Mouse (Mus musculus): ENCODE measurements at regions not wholly inside any gene's neighbourhood (a gene's known extent, or its start where the extent isn't known, plus 50 kb on each side); places are given as distances from the start of the nearest gene placed in this dataset.

GRCm38 (mm10) chr5:126755107-126755506, 486.5 kb upstream of the Tmem132c start:
- no peak overlapping the region for H3K4me3 ChIP-seq (replicated peaks; ENCODE audit: low read depth, low read length)
- ATAC-seq (replicated peaks; ENCODE audit: low FRiP score, low read depth) (no peak), DNase-seq (ENCODE audit: low spot score) (no peak)
- no peaks in the 10 kb centered on the region for H3K27me3 ChIP-seq (ENCODE audit: insufficient read depth, low read length)
- H3K9ac ChIP-seq (ENCODE audit: low read depth, low read length) = no peak overlapping the region
- H3K36me3 ChIP-seq (ENCODE audit: insufficient read depth, low read length) = no peaks in the 10 kb centered on the region
- H3K4me2 ChIP-seq (ENCODE audit: low read length) = no peak overlapping the region
- no peaks in the 10 kb centered on the region for H3K4me1 ChIP-seq (replicated peaks; ENCODE audit: insufficient read depth, low read length)
- 19% methylated on average over 1 of the region's 1 CpGs for WGBS
- no peak for TF ChIP-seq CTCF (IDR thresholded peaks at IDR 0.05; ENCODE audit: low read depth)
- no peak overlapping the region for H3K27ac ChIP-seq
- H3K9me3 ChIP-seq (replicated peaks; ENCODE audit: low read length) = no peaks in the 10 kb centered on the region

- no peak for TF ChIP-seq CTCF (IDR thresholded peaks at IDR 0.05; ENCODE audit: low read depth)
- Histone ChIP-seq H3K9ac (ENCODE audit: low read depth, low read length) (no peak overlapping the region), H3K4me1 (replicated peaks; ENCODE audit: insufficient read depth, low read length) (no peaks in the 10 kb centered on the region), H3K27ac (no peak overlapping the region), H3K4me3 (replicated peaks; ENCODE audit: low read depth, low read length) (no peak overlapping the region), H3K9me3 (replicated peaks; ENCODE audit: low read length) (no peaks in the 10 kb centered on the region), H3K36me3 (ENCODE audit: insufficient read depth, low read length) (no peaks in the 10 kb centered on the region), H3K27me3 (ENCODE audit: insufficient read depth, low read length) (no peaks in the 10 kb centered on the region), H3K4me2 (ENCODE audit: low read length) (no peak overlapping the region)
- ATAC-seq (replicated peaks; ENCODE audit: low FRiP score, low read depth) = no peak
- 14% methylated on average over 4 of the region's 4 CpGs for WGBS
- DNase-seq (ENCODE audit: low spot score) = no peak
Measured at GRCm38 (mm10) chr5:126765037-126765707, 476.4 kb upstream of the Tmem132c start.

GRCm38 (mm10) chr5:126769031-126769430, 472.6 kb upstream of the Tmem132c start:
- no peak overlapping the region for H3K9ac ChIP-seq (ENCODE audit: low read depth, low read length)
- no peak for TF ChIP-seq CTCF (IDR thresholded peaks at IDR 0.05; ENCODE audit: low read depth)
- no peak overlapping the region for H3K27ac ChIP-seq
- no peaks in the 10 kb centered on the region for H3K4me1 ChIP-seq (replicated peaks; ENCODE audit: insufficient read depth, low read length)
- no peaks in the 10 kb centered on the region for H3K27me3 ChIP-seq (ENCODE audit: insufficient read depth, low read length)
- no peak overlapping the region for H3K4me3 ChIP-seq (replicated peaks; ENCODE audit: low read depth, low read length)
- ATAC-seq (replicated peaks; ENCODE audit: low FRiP score, low read depth) (no peak), DNase-seq (ENCODE audit: low spot score) (no peak)
- 30% methylated on average over 11 of the region's 11 CpGs for WGBS
- H3K36me3 ChIP-seq (ENCODE audit: insufficient read depth, low read length) = no peaks in the 10 kb centered on the region
- H3K9me3 ChIP-seq (replicated peaks; ENCODE audit: low read length) = no peaks in the 10 kb centered on the region
- H3K4me2 ChIP-seq (ENCODE audit: low read length) = no peak overlapping the region

GRCm38 (mm10) chr5:126787706-126788610, 453.6 kb upstream of the Tmem132c start:
- DNase-seq (ENCODE audit: low spot score) = peak; percentile 64
- WGBS = 3% methylated on average over 29 of the region's 29 CpGs
- Histone ChIP-seq H3K9me3 (replicated peaks; ENCODE audit: low read length) (no peaks in the 10 kb centered on the region), H3K9ac (ENCODE audit: low read depth, low read length) (peak overlapping the region; percentile 18; the same call in 1 of the 2 replicates), H3K36me3 (ENCODE audit: insufficient read depth, low read length) (no peaks in the 10 kb centered on the region), H3K4me3 (replicated peaks; ENCODE audit: low read depth, low read length) (peak overlapping the region; percentile 32), H3K4me2 (ENCODE audit: low read length) (peak overlapping the region; percentile 62), H3K4me1 (replicated peaks; ENCODE audit: insufficient read depth, low read length) (no peaks in the 10 kb centered on the region), H3K27me3 (ENCODE audit: insufficient read depth, low read length) (no peaks in the 10 kb centered on the region), H3K27ac (no peak overlapping the region)
- 0 out of 2 replicates have a peak, but pooled peaks have one; percentile 63 for ATAC-seq (replicated peaks; ENCODE audit: low FRiP score, low read depth)
- no peak for TF ChIP-seq CTCF (IDR thresholded peaks at IDR 0.05; ENCODE audit: low read depth)

GRCm38 (mm10) chr5:126799698-126800279, 441.8 kb upstream of the Tmem132c start:
- H3K4me3 ChIP-seq (replicated peaks; ENCODE audit: low read depth, low read length) = no peak overlapping the region
- H3K27me3 ChIP-seq (ENCODE audit: insufficient read depth, low read length) = no peaks in the 10 kb centered on the region
- no peak overlapping the region for H3K27ac ChIP-seq
- WGBS = 90% methylated on average over 8 of the region's 8 CpGs
- H3K4me1 ChIP-seq (replicated peaks; ENCODE audit: insufficient read depth, low read length) = no peaks in the 10 kb centered on the region
- no peak for DNase-seq (ENCODE audit: low spot score)
- no peak for TF ChIP-seq CTCF (IDR thresholded peaks at IDR 0.05; ENCODE audit: low read depth)
- H3K36me3 ChIP-seq (ENCODE audit: insufficient read depth, low read length) = no peaks in the 10 kb centered on the region
- no peak overlapping the region for H3K4me2 ChIP-seq (ENCODE audit: low read length)
- H3K9me3 ChIP-seq (replicated peaks; ENCODE audit: low read length) = no peaks in the 10 kb centered on the region
- ATAC-seq (replicated peaks; ENCODE audit: low FRiP score, low read depth) = no peak
- no peak overlapping the region for H3K9ac ChIP-seq (ENCODE audit: low read depth, low read length)

- DNase-seq (ENCODE audit: low spot score) (no peak), ATAC-seq (replicated peaks; ENCODE audit: low FRiP score, low read depth) (no peak)
- H3K4me3 ChIP-seq (replicated peaks; ENCODE audit: low read depth, low read length) = no peak overlapping the region
- H3K4me2 ChIP-seq (ENCODE audit: low read length) = no peak overlapping the region
- TF ChIP-seq CTCF (IDR thresholded peaks at IDR 0.05; ENCODE audit: low read depth) = no peak
- H3K9me3 ChIP-seq (replicated peaks; ENCODE audit: low read length) = 0 out of 2 replicates have a peak, but pooled peaks cover 3% of the 10 kb centered on the region
- no peak overlapping the region for H3K9ac ChIP-seq (ENCODE audit: low read depth, low read length)
- no peaks in the 10 kb centered on the region for H3K27me3 ChIP-seq (ENCODE audit: insufficient read depth, low read length)
- no peak overlapping the region for H3K27ac ChIP-seq
- H3K4me1 ChIP-seq (replicated peaks; ENCODE audit: insufficient read depth, low read length) = no peaks in the 10 kb centered on the region
- no peaks in the 10 kb centered on the region for H3K36me3 ChIP-seq (ENCODE audit: insufficient read depth, low read length)
Measured at GRCm38 (mm10) chr5:126806656-126807055, 435.0 kb upstream of the Tmem132c start.
